Mouse (Mus musculus) kidney, adult 8-10 months (tissue): ENCODE results near the gene Zfhx3.

Source experiments
- DNase-seq, 2 experiments: peaks; one replicate each; pipeline ENCODE4 v3.0.0; 2022

The Zfhx3 gene

DNA sequence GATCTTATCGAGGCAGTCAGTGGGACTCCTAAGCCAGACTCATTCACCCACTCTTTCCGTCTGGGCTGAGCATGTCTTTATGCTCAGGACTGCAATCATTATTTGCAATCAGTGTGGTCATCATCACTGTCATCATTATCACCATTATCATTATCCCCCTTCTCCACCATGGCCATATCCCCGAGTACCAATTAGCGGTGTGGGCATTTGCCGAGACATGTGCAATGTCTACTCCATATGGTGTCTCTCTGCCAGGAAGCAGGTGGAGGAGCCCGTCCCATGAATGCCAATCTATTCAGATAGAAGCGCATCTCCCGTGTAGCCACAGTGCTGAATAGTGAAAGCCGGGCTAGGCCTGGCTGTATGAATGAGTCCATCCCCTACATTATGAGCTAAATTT is 747.2 kb downstream of the Zfhx3 start:
- no peak for DNase-seq

DNA sequence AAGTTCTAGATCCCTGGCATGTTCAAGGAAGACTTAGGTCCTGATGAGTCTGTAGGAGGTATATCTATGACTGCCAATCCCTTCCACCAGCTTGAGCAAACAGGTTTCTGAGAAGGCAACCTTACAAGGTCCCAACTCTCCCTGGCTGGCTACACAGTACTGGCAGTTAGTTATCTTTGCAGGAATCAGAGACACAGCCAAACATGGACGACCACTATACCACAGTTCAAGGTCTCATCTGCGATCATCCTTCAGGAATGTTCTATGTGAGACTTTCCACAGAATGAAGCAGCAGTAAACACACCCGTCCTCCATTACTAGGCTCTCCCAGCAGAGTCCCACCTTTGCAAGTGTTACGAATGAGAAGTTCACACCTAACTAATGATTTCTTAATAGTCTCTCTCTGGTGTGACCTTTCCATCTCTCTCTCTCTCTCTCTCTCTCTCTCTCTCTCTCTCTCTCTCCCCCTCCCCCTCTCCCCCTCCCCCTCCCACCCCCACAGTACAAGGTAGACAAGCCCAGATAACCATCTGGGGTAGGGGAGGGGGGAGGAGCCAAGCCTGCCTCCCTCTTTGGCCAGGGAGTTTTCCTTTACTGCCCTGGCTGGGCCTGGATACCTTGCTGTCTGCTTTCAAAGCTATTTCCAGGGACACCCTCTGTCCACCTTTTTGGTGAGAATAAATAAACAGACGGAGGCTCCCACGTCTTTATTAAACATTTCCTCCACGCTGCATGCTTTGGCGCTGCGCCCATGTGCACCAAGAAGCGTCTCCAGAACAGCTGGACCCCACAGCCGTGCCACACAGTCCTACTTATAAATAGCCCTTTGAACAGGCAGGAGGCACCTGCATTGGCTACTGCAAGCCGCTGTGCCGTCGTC is 748.4 kb downstream of the Zfhx3 start:
- DNase-seq = no peak

DNA sequence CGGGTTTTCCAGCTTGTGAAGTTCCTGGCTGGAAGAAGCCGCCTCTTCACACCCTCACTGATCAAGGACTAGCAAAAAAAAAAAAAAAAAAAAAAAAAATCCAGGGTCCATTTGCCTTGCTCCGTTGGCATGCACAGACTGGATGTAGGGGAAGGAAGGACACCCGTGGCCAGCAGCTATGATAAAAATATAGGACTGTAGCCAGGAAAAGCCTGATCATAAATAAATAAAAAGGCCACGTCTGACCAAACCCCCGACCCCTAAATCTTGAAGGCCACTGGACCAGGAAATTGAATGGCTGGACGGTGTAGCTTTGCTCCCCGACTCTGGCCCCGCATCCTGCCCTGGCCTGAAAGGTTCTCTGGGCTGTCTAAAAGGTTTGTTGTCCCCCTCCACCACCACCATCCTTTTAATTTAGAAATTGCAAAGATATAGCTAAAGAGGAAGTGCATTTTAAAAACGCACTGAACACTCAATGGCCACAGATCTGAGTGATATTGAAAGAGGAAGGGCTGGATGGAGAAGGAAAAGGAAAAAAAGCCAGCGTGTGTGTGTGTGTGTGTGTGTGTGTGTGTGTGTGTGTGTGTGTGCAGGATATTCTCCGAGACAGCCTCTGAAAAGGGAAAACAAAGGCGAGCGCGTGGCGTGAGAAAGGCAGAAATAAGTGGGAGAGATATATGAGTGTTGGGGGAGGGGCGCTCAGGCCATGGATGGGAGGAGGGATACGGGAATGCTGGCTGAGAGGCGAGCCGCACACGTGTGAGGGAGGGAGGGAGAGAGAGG is 749.2 kb downstream of the Zfhx3 start:
- DNase-seq = no peak

DNA sequence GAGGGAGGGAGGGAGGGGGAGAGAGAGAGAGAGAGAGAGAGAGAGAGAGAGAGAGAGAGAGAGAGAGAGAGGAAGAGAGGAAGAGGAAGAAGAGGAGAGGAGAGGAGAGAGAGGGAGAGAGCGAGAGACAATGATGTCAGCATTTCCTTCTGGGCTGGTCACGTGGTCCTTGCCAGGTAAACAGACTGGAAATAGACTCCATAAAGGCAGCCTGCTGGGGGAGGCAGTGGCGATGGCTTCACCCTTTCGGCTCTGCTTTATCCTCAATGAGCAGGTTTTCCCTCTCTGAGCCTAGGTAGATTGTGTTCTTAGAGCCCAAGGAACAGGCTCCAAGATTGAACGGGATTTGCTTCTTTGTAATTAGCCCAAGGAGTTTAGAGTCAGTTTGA is 749.8 kb downstream of the Zfhx3 start:
- DNase-seq = no peak

DNA sequence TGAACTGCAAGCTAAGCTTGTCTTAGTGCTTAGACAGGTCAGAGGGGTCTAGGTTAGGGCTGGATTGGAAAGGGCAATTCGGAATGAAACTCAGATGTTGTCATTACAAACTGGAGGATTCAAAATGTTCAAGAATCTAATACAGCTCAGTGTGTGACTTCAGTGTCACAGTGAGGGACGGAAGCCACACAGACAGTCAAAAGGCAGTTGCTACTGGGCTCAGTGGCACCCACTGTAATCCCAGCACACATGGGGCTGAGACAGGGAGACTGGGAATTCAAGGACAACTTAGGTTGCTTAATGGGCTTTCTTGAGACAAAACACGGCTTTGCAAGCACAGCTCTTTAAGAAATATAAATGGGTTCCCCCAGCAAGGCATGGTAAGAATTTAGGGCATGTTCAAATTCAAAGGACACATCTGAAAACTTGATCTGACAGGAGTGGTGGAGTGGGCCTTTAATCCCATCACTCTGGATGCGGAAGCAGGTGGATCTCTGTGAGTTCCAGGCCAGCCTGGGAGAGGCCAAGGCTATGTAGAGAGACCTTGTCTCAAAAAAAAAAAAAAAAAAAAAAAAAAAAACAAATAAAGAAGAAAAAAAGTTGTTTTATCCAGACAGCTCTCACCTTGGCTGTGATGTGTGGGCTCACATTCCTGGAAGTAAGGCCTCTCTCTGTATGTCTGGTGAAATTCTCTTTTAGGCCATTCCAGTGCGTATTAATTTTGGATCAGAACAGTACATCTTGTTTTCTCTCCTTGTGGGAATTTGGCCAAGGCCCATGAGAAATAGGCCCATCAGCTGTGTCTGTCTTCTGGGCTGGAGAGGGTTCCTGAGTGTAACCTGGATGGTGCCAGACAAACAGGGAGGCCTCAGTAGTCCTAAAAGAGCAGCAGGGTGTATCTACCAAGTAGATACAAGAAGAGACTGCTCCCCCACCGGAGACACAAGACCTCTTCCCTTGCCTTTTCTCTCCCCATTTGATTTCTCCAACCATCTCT is 750.5 kb downstream of the Zfhx3 start:
- no peak for DNase-seq

DNA sequence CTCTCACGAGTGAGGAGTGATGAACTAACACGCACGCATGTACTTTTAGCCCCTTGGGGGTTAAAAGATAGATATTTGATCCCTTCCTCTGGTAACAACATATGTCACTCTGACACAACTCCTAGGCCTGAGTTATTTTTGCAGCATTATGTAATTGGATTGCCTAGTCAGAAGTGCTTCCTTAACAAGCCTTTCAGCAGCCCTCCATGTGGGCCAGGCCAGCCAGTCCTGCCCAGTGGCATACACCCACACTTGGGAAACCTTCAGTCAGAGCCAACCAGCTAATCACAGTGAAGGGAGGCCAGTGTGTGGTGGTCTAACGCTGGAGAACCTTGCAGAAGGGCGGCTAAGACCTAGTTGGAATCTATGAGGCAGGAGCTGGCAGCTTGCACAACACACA is 751.4 kb downstream of the Zfhx3 start:
- DNase-seq = no peak

DNA sequence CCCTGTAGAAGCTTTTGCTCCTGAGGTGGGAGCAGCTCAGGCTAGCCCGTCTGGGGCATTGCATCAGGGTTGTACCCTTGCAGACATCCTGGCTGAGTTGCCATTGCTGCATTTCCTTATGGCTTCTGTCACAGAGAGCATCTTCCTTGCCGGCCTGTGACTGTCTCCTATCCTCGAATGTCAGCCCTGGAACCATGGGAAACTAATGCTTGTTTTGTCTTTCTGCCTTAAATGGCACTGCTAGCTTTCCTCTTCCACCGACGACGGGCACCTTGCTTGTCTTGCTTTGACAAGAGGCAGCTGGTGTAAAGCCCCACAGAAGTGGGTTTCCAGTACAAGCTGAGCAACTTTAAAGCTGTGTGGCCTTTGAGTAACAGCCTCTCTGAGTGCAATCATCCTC is 752.1 kb downstream of the Zfhx3 start:
- DNase-seq = no peak

DNA sequence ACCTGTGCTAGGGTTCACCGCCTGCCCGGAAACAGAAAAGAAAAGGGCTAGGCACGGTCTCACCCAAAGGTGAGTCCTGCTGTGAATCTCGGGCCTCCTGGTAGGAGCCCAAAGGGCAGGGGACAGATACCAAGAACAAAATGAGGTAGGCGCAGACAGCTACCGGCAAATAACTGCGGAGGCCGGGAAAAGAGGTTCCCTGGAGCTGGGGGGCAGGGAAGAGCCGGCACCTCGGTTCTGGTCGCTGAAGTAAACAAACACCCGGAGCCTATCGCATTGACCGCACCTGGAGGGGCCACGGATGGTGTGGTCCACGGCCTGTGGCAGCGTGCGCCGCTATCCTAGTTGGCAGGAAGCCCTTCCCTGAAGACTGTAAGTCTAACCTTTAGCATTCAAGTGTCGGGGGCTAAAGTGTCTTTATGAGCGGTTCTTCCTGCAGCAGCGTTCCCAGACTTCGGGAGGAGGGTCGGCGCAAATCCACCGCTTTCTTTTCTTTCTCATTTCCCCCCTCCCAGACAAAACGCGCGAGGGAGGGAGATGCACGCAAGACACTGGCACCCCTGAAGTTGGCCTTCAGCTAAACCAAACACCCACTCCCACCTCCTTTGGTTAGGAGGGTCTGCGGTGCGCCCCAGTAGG is 752.9 kb downstream of the Zfhx3 start:
- no peak for DNase-seq

DNA sequence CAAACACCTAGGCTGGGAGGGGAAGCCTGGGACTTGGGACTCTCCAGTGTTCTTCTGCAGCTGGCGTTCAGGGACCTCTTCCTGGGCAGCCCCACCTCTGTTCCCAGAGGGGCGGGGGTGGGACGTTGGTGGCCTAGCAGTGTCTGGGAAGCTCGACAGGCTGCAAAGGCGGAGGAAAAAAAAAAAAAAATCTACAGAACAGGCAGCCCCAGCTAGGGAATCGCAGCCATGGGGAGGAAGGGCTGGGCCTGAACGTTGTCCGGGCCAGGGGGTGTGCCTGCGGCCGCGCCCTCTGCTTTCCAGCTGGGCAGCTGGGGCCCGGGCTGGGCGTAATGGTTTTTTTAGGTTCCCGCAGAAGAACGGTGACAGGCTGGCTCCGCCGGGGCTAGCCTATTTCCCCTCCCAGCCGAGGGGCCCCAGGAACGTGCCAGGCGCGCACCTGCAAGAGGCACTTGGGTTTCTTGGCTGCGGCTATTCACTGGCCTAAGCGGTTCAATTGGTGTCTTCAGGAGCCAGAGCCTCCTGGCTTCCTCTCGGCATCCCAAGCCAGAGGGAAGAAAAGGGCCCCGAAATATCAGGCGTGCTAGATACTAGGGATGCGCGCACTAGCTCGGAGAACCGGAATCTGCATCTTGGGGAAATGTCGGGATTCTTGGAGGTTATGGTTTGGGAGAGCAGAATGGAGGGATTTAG is 753.6 kb downstream of the Zfhx3 start:
- no peak for DNase-seq

DNA sequence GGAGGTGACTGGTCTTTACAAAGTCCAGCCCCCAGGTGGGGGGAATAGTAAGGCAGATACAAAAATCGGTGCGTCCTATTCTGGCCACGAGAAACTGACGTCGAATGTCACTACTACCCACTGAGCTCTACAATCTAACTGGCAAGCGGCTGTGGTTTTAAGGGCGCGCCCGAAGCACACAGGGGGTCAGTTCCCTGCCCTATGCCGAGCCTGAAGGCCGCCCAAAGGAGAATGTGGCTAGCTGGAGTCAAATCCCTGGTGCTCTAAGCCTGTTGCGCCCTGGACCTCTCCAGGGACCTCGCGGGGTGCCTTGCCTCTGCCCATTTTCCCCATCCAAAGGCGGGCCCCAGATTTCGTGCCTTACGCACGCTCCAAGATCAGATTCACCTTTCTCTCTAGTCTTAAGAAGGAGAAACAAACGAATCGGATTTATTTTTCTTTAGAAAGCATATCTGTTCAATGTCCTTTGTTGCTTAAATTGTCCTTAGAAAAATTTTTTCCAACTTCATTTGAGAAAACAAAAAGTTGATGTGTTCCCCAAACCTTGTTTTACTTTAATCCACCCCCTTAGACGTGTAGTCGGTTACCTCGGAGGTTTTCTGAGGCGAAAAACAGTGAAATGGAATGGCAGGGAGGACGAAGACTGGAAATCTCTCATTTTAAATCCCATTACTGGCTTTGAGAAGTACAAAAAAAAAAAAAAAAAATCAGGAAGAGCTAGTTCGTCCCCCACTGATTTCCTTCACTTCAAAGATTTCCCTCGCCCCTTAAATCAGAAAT is 754.4 kb downstream of the Zfhx3 start:
- DNase-seq = no peak

DNA sequence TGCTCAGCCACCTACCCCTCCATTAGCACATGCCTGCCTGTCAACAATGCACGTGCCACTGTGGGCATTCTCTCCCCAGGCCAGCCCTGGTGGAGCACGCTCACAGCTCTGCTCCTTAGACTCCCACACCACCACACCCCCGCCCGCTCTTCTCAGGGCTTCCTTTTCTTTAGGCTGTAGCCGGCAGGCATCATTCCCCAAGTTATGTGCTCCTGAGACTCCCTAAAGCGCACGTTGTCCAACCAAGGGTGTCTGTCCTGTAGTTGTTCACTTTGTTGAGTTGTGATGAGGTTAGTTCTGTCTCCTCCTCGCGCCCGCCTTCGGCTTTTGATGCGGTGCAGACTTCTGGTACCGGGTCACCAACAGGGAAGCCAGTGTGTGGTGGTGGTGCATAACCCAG is 755.1 kb downstream of the Zfhx3 start:
- no peak for DNase-seq

DNA sequence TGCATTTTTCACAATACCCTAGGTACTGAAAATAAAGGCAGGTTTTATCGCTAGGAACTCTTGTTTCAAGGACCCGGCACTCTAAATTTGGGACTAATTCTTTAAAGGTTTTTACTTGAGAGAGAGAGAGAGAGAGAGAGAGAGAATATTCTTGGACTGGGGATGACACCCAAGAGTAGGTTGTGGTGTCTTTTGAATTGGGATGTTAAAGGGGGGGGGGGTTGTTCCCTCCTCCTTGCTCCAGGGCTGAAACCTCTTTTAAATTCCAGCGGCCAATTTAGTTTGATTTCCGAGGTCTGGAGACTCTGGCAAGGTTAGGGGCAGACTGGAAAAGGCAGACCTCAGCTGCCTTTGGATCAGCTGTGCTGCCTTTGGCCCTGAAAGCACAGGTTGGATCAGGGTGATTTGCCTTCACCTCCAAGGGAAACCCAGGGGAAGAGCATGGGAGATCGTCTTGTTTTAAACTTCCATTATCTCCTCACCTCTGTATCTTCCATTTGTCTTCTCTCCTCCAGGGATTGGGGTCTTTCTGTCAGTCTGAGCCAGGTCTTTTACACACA is 755.7 kb downstream of the Zfhx3 start:
- DNase-seq = no peak

DNA sequence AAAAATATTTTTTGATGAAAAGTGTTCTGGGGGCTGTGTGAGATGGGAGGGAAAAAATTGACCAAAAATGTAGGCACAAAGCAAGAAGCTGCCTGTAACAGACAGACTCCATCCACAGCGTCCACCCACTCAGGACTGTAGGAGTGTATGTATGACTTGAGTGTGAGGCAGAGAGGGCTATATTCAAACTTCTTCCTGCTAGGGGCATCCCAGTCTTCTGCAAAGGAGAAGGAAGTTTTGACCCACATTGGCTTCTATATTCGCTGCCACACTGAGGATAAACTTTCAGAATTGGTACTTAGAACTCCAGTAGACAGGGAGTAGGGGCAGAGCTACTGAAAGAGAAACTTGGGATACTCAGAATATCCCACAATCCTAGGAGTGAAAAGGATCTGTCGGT is 756.6 kb downstream of the Zfhx3 start:
- no peak for DNase-seq

DNA sequence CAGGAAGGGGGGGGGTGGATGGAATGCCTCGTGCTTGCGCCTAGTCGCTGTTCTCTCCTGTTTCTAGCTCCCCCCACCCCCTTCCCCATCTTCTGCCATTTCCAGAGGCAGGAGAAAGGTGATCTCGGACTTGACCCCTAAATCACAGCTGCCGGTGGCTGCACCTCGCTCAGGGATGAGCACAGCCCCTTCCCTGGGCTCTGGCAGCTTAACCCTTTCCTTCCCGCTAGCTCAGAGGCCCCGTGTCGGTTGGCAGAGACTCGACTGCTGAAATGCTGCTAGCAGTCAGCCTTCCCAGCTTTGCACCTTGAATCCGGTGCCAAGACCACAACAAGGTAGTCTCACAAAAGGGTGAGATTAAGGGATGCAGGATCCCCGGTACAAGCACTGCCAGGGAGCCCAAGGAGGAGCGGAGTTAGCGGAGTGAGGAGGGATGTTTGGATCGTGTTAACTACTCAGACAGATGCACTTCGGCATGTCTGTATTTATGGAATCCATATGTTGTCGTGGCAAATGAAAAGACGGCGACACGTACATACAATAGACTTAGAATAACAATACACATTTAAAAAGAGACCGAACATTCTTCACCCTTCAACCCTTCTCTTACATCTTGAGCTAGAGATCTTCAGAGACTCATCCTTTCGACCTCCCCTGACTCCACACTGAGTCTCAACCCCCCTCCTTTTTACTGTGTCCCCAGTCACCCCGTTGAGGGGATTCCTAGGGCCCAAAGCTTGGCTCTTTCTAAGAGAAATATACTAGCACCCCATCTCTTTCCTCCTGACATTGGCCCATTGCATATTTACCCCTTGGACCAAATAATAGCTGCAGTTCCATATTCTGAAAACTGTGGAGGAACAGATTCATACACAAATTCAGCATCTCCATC is 757.3 kb downstream of the Zfhx3 start:
- DNase-seq = no peak

DNA sequence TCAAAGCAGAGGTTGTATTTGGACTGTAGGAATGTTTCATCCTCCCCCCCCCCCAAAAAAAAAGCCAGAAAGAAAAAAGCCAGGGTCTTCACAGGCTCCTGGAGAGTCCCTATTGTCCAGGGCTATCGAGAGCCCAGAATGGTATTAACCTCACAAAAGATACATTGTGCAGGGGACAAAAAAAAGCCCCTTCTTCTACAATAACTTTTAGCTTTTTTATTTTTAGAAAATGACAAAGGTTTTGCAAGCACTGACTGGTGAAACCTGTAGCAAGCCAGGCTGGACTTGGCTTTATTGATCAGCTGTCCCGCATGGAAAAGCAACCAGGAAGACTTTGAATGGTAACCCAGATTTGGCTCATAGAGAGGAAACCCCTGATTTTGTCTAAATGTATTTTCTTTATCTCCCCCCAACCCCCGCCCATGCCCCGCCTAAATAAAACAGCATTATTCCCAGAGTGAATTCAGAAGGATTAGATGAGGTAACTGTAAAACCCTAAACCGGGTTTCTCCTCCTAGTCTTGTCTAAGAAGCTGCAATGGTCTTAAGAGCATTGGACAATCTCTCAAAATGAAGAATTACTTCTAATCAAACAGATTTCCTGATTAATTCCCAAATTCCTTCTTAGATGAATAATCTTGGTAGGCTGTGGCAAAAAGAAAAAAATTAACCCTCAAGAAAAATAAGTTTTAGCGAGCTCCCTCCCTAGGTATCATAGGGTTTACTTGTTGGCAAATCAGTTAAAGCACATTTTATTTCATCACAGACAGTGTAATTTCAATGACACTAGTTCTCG is 759.1 kb downstream of the Zfhx3 start:
- no peak for DNase-seq

DNA sequence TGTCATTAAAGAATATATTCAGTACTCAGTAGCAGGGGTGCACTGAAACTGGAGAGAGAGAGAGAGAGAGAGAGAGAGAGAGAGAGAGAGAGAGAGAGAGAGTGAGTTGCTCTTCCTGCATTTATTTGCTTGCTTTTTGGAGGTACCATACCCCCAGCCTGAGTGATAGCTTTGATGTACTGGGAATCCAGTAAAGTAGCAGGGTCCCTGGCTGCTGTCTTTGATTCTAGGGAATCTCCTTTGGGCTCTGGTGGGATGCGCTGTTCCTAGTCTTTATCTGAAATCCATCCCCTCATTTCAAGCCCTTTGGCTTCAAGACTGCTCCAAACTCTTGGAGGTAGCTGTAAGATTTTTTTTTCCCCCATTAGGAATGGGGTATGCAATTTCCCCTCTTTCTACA is 759.8 kb downstream of the Zfhx3 start:
- no peak for DNase-seq

DNA sequence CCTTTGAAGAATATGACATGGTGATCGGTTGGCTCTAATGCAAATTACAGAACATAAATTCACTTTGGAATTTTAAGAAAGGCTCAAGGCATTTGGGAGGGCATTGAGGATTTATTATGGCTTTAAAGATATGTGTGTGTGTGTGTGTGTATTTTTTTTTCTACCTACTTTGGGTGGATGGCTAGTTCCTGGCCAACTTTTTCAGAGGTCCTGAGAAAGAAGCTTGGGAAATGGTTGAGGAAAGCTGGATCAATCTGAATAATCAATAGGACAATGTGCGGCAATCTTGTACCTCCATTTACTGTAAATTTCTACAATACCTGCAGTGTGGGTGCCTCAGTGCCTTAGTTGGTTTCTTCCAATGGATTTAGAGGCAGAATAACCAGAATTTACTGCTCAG is 763.3 kb downstream of the Zfhx3 start:
- no peak for DNase-seq

DNA sequence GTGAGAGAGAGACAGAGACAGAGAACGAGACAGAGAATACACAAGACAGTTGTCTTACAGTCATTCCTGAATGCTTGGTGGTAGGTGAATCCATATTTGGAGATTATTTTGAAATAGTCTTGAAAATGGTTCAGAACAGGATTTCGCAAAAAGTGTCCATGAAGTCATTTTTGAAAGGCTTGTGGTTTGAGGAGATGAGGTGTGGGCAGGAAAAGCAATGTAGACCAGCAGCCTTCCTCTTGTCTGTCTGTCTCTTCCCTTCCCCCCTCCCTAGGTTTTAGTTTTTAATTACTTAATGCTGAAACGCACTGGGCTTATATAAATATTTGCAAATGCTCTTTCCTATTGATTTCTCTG is 764.0 kb downstream of the Zfhx3 start:
- DNase-seq = no peak
